Mouse (Mus musculus): ENCODE results near the gene 2310022B05Rik.

Gene 2310022B05Rik

GRCm38 (mm10) chr8:124658415-124658814 is 4.8 kb downstream of the 2310022B05Rik start:
- peak; percentile 62 to 74 for DNase-seq

- DNase-seq = no peak
Measured at GRCm38 (mm10) chr8:124657961-124658360, 5.2 kb downstream of the 2310022B05Rik start.

GRCm38 (mm10) chr8:124653568-124654475 is 9.3 kb downstream of the 2310022B05Rik start:
- no peak for DNase-seq

GRCm38 (mm10) chr8:124652546-124652945 is 10.6 kb downstream of the 2310022B05Rik start:
- DNase-seq = peak; percentile 53 to 54

GRCm38 (mm10) chr8:124651776-124652175 is 11.4 kb downstream of the 2310022B05Rik start:
- DNase-seq = no peak

DNA sequence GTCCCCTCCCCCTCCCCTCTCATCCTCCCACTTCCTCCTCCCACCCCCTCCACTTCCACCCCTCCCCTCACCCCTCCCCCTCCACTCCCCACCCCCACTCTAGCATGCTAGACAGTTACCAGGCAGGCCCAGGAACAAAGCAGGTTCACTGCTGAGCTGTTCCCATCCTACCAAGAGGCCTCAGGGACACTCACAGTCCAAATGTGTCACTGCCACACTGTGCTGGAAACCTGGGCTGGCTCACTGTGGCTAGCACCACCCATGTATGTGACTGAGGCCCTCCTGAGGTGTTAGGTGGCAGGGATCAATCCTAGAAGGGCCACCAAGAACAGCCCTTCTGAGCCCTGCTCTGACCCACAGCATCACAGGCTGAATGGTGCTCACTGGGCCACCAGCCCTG is 14.9 kb downstream of the 2310022B05Rik start:
- no peak for DNase-seq

DNA sequence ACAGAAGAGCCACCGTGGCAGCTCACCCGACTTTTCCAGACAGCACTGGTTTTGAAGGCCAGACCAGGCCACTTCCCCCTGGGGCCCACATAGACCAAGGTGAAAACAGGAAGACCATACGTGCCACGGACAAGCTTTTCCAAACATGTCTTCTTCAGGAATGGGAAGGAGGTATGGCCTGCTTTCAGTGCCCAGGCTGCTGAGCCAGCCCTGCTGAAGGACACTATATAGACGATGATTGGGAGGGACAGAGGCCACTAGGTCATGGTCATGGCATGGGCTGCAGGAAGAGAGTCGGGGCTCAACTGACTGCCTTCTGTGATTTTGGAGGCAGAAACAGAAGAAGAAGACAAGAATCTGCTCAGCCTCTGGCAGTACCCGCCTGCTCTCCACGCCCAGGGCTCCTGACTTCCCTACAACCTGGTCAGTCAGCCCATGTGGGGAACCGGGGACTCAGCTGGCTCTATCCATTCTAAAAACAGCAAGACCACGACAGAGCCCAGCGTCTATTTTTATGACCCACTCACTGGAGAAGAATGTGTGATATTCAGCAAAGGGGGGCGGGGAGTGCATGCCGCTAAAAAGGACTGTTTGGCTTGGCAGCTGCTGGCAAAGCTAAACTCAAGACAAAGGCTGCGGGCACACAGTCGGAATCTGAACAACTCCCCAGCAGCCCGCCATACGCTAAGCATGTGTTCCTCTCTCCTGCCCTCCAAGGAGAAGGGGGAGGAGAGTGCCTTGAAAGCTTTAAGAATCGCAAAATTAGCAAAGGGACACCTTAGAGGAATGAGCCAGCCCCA is 19.4 kb downstream of the 2310022B05Rik start:
- peak in 1 of 2 experiments; percentile 35 for DNase-seq

DNA sequence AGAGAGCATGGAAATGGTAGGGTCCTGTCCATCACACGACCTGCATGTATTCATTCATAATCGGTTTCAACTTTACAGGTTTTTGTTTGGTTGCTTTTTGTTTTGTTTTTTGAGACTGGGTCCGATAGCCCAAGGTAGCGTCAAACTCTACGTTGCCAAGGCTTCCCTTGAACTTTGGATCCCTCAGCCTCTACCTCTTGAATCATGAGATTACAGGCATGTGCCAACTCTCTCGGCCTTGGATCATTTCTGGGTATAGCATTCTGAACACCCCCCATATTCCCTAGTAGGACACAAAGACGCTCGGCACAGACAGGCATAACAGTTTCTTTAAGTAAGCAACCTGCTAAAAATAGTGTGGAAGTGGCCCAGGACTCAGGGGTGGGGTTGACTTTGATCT is 21.6 kb downstream of the 2310022B05Rik start:
- DNase-seq = no peak

DNA sequence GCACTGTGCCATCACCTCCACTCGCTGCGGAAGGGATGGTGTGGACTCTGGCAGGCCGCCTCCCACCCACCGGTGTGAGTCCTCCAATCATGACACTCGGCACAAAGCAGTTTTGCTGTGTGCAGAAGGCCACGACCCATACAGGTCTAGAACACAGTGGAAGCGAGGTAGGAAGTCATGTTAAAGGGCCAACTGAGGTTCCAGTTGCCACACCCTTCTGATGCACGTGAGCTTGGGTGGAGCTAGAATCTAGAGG is 28.0 kb downstream of the 2310022B05Rik start:
- peak in 1 of 2 experiments; percentile 57 for DNase-seq

DNA sequence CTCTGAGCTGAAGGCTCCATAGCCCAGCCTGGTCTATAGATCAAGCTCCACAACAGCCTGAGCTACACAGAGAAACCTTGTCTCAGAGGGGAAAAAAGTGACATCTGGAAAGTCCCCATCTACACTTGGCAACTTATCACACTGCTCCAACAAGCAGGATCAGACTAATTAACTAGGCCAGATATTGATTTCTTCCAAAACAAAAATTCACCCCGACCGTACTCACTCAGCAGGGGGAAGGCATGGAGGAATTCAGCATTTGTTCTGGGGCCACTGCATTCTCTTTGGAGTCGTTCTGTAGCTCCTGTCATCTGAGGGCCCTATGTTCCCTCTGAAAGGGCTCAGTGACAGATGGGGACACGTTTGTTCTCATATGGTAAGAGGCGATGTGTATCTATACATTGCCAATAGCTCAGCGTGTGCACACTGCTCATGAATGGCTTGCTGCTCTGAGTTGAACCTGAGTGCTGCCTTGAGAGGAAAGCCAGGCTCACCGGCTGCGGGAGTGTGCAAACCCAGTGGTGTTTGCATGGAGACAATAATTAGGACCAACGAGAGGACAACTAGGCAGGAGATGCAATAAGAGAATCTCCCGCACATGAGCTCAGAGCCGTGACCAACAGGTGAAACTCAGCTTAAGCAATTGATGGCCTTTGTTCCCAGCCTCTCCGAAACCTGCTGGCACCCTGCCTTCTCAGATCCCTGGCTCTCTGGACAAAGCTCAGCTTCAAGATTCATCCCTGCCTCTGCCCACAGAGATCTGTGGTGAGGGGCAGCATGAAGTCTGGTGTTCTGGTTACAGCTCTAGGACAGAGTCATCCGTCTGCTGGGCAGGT is 28.5 kb downstream of the 2310022B05Rik start:
- peak in 1 of 2 experiments; percentile 59 for DNase-seq

DNA sequence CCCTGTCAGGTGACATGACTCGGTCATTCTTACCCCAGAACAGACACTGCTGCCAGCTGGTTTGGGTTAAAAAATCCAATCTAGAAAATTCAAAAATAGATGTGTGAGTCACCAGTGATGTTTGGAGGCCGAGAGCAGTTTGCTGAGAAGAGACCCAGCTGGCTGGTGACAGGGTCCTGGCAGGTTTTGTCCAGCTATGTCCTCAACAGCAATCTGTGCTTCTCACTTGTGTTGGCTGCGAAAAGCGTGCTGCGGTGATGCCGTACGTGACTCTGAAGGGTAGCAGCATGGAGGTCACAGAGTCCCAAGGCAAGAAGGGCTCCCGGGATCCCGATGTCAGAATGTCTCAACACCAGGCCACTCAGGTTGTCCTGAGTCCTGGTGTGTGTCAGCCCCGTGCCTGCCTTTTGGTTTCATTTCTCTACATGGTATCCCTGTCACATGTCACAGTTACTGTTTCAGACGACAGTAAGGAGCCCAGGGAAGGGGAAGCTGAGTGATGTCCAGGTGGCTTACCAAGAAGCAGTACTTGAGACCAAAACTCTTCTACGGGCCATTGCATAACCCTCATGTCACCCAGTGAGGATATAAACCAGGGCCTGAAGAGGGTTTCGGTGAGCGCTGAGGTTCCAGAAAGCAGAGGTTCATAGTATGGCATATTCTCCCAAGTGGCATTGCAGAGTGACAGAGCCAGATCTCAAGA is 30.0 kb downstream of the 2310022B05Rik start:
- peak; percentile 59 to 74 for DNase-seq

- DNase-seq = no peak
Measured at GRCm38 (mm10) chr8:124631966-124632365, 31.2 kb downstream of the 2310022B05Rik start.

- no peak for DNase-seq
Measured at GRCm38 (mm10) chr8:124630891-124631290, 32.3 kb downstream of the 2310022B05Rik start.

- DNase-seq = peak; percentile 70 to 78
Measured at GRCm38 (mm10) chr8:124630489-124630888, 32.7 kb downstream of the 2310022B05Rik start.

DNA sequence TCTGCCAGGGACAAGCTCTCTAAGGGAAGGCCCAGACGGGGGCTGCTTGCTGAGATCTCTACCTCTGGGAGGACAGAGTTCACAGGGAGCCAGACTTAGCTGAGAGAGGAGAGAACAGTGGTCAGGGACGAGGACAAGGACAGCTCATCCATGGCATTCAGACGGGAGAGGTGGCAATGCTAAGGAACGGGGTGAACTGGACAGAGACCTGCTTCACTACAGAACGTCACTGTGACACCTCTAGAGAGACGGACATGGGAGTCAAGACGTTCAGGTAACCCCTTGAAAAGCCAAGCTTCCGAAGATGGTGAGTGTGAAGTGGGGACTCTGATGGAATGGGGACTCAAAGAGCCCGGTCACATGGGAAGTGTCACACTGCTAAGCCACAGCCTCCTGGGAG is 36.9 kb downstream of the 2310022B05Rik start:
- DNase-seq = no peak

DNA sequence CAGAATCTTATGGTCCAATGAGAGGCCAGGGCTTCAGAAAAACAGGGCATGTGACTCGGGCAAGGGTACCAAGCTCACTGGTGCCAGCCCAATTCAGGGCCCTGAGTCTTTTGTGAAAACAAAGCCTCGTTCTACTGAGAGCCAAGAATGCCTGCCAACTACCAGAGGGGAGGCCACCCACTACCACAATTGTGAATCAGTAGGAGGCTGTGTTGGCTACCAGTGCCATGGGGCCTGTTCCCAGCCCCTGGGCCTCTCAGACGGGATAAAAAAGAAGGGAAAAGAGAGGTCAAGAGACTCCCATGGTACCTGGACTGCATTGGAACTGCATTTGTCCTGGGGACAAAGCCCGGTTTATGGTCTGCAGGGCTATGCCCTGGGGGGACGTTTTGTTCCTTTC is 41.9 kb downstream of the 2310022B05Rik start:
- DNase-seq = no peak

DNA sequence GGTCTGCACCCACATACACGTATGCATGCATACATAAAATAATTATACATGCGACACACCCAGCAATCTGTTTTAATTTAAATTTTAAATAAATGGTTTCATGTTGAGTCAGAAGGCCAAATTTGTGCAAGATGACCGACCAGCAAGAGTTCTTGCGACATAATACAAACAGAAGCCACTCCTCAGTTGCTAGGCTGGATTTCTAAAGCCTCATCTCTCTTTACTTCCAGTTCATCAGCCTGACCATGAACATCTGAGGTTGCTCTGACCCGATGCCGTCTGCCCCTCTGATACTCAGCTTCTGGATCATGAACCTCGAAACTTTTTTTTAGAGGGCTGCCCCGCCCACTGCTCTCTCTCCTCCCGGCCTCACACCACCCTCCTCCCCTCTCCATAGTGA is 44.9 kb downstream of the 2310022B05Rik start:
- no peak for DNase-seq

GRCm38 (mm10) chr8:124617266-124617869 is 45.8 kb downstream of the 2310022B05Rik start:
- DNase-seq = peak; percentile 92 to 94

DNA sequence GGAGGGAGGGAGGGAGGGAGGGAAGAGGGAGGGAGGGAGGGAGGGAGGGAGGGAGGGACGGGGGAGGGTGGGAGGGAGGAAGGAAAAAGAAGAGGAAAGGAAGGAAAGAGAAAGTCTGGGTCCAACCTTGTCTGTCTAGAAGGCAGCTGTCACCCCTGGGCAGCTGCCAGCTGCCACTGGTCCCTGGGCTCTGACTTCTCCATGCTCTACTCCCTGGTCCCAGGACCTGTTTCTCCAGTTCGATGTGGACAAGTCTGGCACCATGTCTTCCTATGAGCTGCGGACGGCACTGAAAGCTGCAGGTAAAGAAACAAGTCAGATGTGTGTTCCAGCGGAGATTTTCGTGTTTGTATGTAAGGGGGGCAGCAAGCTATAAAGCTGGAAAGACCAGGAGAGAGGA is 48.8 kb downstream of the 2310022B05Rik start:
- DNase-seq = no peak

DNA sequence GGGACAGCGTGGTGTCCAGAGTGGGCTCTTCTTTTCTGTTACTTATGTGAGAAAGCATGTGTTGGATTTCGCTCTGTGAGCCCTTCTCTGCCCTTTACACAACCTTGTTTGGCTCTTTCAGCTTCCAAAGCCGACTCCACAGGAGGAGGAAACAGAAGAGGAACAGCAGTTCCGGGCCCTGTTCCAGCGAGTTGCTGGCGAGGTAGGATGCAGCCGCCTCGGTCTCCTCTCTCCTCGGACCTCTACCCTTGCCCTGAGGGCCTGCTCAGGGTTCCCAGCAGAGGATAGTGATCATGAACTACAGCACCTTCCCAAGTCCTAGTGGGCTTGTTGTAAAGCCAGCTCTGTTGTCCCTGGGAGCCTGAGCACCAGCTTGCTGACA is 54.2 kb downstream of the 2310022B05Rik start:
- DNase-seq = peak; percentile 64 to 83

DNA sequence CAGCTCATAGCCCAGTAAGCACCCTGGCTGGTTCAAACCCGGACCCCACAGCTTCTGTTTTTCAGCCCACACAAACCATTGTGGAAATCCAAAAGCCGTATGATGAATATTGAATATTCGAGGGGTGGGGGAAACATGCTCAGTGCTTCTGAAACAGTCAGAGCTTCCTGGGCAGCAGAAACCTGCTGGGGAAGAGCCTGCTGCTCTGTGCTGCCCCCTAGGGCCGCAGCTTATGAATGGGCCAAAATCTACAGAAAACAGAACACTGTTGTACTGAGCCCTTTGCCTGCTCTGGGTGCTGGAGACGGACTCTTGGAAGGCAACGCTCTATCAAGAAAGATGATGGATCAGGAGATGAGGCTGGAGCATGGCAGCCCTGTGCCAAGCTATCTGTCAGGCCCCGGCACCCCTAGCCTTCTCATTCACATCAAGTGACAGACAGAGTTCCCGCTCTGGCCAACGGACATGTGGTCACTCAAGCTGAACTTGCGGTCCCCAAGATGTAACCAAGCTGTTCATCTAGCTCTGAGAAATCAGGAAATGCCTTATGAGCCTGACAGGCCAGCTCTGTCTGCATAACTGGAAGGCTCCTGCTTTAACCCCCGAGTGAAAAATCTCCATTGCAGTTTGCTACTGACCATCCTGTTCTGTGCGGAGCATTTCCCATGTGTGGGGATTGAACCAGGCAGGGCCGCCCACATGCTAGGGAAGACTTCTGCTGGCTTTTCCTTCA is 54.8 kb downstream of the 2310022B05Rik start:
- DNase-seq = peak; percentile 59 to 61
